Mouse (Mus musculus) layer of hippocampus, postnatal 36 days (tissue): ENCODE data around the gene Aagab. TPM values are rescaled to one million over a fixed set of nuclear protein-coding genes. Genes with fewer than 3 reads are reported as not detected.

Source experiments
- DNase-seq, 2 experiments: peaks; one replicate each; pipeline ENCODE4 v3.0.0; 2022
- total RNA-seq, 2 experiments: library from RNA; stranded (reverse); gene quantifications; 2 replicates each; pipeline ENCODE4 v1.2.3; 2021

Gene Aagab
- total RNA-seq, 2 experiments from 2014 or later: 60.8 to 65.4 TPM

DNA sequence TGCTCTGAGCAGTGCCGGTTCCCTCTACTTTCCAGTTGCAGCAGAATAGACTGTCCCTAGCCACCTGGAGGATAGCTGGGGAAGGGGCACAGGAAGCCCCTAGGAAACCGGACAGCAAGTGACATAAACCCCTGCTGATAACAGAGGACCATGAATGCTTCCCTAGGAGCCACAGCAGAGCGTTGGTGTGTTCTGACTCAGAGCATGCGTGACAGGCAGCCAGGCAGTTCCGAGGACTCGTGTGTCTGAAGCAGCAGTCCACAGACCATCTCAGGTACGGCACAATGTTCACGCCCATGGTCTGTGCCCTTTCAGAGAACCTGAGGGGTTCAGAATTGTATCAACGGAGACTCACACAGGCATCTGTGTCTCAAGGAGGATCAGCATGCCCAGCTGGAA, 46.1 kb downstream of the Aagab start:
- DNase-seq: no peak

DNA sequence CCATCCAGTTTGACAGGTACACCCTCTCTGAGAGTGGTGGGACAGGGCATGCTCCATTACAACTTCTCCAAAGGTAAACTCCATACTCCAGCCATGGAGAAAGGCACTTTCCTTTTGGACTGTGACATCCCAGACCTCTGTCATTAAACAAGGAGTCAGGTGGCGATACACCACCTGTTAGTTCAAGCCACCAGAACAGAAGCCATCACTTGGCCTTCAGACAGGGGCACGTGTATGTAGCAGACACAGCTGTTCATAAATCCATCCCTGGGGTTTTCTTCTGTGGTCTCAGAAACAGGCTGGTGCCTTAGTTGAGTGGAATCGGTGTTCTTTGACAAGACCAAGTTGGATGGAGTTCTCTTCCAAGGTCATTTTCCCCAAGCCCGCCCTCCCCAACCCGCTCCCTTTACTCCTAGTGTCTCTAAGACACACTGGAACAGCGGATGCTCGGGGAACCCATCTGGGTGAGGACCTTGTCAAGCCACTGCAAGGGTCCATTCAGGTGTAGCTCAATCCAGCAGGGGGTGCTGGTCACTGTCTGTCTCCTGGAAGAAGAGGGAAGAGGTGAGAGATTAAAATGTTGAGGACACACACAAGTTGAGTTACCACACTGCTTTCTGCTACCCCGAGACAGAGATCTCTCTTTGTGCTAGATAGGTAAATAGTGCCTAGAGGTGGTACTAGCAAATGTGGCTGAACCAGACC, 47.5 kb downstream of the Aagab start:
- no peak for DNase-seq

DNA sequence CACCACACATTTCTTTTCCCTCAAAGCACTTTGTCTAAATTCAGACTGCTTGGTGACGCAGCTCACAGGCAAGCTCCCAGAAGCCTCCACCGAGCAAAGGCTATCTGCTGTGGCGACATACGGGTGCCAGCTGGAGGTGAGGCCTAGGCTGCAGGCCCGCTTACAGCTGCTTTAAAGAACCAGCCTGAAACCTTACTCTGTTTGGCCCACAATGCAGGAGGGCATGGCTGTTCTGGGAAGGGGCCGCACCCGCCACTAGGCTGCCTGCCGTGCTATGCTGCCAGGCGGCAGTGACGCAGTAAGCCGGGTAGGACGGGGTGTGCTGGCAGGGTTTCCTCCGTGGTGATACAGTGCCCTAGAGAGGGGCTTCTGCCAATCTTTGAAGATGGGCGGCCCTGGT, 48.4 kb downstream of the Aagab start:
- DNase-seq: no peak

DNA sequence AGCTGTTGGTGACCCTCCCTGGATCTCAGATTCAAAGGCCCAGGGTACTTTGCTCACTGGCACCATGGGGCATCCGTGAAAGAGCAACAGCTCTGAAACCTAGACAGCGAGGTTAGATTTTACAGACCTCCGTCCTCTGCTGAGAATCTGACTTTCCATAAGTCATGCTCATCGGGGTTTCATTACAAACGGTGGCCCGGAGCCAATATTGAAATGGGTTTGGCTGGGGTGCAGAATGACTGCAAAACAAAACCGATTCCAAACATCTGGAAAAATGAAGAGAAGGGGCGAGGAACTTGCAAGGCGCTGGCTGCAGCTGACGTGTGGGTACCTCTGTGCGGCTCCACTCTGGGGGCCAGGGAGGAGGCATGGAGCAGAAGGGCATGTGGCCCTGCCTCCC, 49.1 kb downstream of the Aagab start:
- no peak for DNase-seq

DNA sequence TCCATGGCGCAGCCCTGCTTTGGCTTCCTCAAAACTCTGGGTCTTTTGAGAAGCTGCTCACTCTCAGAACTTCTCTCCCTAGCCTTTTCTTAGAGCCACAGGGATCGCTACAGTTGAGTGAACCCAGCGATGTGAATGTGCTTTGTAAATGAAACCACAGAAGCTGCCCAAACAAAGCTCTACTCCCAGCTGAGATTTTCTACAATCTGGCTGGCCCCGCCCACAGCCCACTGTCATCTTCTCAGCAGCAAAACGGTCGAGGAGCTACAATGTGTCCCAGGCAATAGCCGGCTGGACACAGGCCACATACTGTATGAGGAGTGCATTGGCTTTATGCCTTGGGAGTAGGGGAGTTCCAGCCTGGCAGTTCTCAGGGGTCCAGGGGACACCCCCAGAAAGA, 51.2 kb downstream of the Aagab start:
- no peak for DNase-seq

DNA sequence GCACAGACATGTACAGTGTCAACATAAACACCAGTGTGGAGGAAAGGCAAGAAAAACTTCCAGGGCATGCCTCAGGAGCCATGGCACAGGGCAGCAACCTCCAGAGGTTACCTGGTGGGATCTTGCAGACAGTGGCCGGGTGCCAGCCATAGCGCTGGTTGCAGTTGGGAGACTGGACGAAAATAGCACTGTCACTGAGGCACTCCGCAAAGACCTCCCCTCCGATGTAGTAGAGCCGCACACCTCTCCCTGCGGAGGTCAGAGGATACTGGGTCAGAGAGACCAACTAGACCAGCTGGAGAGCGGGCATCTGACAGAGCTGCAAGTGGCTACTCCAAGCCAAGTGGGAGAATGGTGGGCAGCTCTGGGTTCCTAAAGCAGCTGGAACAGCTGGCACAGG, 52.1 kb downstream of the Aagab start:
- DNase-seq: no peak

DNA sequence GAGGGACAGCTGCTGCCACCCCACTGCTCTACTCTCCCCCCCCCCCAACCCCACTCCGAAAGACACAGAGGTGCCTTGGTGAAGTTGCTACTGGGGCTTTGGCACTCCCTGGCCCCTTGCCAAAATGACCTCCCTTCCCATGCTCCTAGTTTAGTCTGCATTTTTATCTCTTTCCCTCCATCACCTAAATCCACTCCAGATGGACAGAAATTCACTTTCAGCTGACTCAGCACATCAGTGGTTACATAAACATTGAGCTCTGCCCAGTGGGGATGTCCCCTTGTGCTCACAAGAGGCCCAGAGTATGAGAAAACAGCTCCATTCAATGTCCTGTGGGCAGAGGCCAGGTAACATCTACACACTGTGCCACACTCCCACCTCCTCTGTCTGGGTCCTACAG, 52.6 kb downstream of the Aagab start:
- DNase-seq: no peak

DNA sequence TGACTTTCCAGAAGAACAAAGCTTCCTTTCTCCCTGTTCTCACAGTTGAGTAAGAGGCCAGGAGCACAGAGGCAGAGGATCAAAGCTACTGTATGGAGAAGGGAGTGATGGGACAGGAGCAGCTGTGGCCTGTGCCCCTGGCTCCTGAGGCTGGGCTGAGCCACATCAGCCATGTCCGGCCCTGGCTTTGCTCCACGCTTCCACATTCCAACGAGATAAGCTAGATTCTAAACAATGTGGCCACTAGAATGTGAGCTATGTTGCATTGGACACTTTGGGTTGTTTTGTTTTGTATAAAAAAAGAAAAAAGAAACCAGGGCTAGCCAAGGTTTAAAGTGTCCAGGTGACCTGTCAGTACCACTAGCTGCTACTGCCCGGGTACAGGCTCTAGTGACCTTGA, 54.7 kb downstream of the Aagab start:
- no peak for DNase-seq

DNA sequence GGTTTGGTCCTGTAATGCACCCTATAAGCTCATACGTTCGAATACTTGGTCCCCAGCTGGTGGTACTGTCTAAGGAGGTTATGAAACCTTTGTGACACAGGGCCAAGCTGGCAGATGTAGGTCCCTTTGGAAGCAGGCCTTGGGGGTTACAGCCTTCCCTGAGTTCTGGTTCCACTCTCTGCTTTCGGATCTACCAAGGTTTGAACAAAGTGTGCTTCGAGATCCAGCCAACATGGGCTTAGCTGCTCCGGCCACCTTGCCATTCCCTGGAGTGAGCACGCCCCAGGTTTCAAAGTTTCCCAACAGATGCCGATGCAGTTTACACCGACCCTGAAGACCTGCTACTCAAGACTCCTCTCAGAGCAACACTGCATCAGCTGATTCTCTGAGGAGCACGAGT, 56.0 kb downstream of the Aagab start:
- no peak for DNase-seq

DNA sequence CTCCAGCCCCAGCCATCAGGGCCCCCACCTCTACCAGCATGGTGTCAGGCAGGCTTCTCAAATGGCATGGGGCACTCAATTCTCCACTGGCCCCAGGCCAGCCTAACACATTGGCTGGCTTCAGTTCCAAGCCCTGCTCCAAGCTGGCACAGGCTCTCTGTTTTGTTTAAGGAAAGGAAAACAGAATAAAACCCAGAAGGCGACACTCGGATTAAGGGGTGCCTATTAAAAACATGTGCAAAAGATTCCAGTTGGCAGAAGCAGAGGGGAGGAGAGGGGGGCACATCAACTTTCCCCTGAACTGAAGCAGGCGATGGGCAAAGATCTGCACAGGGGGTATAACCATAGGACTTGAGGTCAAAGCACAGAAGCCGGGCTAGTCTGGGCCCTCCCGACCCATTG, 56.5 kb downstream of the Aagab start:
- no peak for DNase-seq

DNA sequence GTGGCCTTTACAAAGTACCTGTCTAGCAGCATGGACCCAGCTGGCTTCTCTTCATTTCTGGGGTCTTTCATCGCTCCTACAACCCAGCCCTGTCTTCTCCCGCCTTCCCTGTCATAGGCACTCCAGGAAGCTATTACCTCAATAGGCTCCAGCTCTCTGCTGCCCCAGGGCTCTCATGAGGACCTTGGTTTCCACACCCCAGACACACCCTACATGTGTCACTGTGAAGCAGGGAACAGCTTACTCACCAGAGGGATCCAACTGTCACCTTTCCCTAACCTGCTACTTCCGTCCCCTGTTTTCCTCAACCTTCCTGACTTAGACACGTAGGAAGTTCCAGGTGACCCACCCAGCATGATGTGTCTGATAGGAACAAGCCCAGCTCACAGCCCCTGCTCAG, 57.6 kb downstream of the Aagab start:
- no peak for DNase-seq

DNA sequence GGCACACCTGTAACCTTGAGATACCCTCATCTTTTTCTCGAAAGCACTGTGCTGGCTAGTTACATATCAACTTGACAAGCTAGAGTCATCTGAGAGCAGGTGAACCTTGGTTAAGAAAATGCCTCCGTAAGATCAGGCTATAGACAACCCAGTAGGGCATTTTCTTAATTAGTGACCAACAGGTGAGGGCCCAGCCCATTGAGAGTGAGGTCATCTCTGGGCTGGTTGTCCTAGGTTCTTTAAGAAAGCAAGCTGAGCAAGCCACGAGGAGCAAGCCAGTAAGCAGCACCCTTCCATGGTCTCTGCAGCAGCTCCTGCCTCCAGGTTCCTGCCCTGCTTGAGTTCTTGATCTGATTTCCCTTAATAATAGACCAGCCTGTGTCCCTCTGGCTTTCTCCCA, 58.2 kb downstream of the Aagab start:
- DNase-seq: no peak

DNA sequence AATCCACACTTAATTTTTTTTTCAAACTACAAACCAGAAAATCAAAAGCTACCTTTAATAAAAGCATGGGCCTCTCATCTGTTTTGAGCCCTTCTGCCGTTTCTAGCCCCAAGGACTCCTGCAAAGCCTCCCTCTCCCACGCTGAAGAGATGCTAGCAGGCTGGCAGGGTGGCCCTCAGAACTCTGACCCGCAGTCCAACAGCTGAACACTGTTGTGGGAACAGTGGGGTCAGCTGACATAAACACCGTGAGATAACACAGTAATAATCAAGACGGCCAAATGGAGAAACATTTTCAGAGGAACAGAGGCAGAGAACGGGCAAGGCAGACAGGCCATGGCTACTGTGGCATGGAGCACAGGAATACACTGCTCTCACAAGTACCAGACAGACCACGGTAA, 60.3 kb downstream of the Aagab start:
- no peak for DNase-seq

DNA sequence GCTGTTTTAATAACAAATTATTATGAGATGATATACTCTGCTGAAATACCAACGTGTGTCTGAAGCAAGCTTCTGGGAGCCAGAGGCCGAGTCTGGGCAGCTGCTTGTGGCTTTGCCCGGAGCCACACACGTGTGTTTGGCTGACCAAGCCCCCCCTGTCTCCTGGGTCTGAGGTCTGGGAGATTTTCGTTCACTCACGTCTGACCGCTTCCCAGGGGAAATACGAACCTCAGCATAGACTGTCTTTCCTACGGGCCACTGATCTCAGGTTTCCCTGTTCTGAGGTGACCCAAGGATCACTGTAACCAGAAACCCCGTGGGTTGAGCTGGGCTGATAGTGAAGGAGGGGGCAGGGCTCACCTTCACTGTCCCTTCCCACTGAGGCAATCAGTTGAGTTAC, 60.8 kb downstream of the Aagab start:
- DNase-seq: no peak

DNA sequence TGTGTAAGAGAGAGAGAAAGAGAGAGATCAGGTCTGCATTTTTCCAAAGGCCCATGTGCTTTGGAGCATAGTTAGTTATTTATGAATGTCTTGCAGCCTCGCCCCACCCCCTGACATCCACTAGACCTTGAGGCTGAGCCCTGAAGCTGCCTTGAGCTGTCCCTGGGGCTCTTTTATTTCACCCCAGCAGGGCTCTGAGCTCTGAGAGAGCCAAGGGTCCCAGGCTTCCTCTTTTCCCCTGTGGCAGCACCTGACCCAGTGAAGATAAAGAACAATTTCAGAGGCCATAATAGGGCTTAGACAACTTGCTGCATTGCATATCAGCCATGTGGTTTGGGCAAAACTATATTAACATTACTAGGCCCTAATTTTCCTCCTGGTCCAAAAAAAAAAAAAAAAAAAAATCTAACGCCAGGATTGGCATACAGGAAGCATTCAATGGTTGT, 61.9 kb downstream of the Aagab start:
- no peak for DNase-seq

DNA sequence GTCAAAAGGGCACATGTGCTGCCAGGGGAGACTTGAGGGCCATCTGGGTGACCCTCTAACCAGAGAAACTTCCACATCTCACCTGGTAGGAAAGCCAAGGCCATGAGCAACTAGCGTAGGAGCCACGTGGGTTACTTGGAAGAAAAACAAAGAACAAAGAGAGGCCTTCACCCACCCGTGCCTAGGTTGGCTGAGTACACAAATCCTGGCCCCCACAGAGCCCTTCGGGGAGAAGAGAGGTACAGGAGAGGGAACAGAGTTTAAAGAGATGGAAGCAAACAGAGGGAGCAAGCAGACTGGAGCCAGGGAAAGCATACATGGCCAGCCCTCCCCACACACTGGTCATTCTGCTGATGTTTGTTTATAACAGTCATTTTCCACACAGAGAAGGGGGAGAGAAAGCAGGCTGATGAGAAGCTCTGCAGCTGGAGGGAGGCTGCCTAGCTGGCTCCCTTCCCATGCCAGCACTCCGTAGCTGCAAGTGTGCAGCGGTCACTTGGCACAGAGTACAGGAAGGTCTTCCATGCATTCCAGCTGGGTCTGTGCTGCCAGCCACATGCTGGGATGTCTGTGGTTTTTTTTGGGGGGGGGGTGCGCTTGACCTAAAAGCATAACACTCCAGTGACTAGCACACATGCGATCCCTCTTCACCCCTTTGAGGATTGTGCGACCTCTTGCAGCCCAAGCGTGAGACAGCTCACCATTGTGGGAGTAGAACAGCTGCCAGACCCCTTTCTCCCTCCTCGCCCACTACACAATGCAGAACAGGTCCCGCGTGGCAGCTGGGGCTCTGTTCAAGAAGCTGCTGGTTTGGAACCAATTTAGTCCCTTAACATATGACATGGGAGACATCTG, 62.6 kb downstream of the Aagab start:
- no peak for DNase-seq

DNA sequence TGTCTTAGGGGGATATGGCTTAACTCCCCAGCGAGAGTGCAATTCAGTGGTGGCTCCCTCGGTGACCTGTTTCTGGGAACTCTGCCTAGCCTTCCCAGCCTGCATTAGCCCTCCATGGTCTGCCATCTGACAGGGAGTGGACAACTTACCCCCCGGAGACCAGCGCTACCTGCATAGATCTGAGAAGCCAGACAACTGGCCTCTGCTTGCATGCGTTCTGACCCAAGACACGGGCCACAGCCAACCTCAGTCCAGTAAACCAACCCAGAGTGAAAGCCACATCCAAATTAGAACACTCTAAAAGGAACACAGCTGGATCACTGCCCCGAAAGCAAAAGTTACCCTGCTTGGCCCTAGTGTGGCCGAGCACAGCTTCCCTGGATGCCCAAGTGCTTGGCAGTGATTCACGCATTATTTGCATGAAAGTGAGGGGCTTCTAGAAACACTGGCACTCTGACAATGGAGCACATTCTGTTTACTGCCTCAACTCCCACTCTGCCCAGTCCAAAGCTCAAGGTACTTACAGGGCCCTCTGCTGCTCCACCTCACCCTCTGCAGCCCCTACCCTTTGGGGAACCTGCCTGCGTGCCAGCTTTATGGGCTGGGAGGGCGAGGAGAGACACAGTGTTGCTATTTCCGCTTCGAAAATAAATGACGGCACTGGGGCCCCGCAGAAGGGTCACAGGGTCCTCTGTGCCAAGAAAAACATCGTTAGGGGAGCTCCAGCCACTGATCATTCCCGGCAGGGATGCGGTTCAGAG, 64.3 kb downstream of the Aagab start:
- no peak for DNase-seq

DNA sequence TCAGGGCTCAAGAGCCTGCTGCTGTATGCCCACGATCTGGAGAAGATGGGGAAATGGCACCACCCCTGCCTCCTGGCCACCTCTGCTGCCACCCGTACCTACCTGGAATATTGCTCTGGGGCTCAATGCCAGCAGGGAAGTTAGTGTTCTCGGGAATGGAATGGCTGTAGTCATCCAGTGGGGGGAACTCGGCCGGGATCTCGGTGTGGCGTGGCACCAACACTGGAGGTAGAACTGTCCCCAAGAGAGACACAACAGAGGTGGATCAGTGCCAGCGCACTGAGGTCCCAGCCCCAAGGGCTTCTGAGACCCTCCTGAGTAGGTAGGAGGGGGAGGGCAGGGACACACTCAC, 64.9 kb downstream of the Aagab start:
- DNase-seq: no peak

DNA sequence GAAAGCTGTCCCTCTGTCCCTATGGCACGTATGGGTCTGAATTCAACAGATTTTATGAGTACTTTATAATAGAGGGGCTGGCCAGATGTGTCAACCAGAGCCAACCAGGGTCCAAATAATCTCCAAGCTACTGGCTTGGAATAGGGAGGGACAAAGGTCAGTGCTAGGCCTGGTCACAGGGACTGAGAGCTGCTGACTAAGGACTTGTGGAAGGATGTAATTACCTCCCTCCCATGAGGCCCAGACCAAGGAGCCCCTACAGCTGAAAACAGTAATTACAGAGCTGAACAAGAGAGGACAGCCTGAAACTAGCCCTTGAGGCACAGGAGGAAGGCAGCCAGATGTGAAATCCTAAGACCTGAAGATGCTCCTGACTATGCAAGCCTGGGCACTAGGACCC, 66.2 kb downstream of the Aagab start:
- no peak for DNase-seq

DNA sequence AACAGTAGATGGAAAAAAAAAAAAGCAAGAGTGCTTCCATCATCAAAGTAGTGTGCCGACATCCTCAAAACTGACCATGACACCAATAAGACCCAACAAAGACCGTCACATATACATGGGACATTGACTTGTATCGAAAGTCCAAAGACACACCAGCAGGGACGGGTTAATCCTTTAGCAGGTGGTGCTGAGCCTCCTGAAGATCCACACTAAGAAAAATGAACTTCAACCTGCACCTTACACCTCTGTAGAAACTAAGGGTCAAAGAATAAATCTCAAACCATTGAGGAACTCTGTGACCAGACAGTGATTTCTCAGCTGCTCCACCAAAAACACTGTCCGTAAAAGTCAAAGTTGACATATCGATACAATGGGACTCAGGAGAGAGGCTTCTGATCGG, 67.4 kb downstream of the Aagab start:
- DNase-seq: no peak

DNA sequence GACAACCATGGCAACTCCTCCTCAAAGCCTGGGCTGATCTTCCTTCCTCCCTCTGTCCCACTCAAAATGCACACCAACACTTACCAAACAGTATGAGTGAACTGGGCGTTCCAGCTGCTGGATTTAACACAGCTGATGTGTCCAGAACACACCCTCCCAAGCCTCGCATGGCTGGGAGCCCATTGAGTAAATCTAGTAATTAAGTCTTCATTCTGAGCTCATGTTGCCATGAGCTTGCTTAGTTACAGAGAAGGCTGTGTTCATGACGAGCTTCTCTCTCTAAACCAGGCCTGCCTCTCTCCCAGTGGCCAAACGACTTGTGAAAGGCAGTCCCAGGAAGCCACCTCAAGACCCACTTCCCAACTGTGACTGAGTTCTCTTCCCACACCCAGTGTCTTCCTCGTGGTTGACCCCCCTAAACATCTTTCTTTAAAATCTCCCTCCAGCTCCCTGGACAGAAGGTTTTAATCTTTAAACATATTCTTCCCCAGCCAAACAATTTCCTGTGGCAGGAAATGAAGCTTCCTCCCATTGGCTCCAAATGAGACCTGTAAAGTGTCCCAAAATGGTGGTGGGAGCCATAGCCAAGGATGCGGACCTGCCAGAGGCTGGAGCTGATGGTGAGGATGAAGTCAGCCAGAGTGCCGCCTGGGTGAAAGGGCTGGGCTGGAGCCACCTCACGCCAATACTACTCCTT, 70.5 kb downstream of the Aagab start:
- DNase-seq: no peak

DNA sequence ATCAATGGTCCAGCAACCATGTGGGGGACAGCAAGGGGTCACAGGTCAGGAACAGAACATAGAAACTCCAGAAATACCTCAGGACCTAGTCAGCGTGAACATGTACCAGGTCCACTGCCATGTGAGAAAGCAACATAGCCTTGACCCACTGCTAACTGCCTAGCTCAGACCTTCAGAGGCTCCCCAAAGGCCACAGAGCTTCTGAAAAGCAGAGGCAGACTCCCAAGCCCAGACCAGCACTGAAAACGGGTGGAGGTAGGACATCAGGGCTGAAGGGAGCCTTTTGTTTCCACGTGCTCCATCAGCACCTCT, 71.0 kb downstream of the Aagab start:
- no peak for DNase-seq

DNA sequence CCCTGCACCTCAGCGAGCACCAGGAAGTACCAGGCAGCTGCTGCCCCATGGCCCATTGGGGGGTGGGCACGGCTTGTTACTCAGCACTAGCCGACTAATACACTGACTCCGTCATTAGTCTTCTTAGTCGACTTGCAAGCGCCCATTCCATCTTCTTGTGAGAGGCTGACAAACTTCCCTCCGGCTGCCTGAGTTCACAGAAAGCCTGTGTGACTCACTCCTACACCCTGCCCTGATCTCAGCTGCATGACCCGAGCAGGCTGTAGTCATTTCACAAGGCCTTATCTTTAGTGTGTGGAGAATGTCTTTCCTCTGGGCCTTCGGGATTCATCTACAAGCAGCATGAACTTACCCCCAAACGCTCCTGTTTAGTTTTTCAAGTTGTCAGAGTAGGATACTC, 72.2 kb downstream of the Aagab start:
- DNase-seq: no peak
